Comparison of ENCODE assay signal across 13 mouse cellular contexts in the genomic region with DNA sequence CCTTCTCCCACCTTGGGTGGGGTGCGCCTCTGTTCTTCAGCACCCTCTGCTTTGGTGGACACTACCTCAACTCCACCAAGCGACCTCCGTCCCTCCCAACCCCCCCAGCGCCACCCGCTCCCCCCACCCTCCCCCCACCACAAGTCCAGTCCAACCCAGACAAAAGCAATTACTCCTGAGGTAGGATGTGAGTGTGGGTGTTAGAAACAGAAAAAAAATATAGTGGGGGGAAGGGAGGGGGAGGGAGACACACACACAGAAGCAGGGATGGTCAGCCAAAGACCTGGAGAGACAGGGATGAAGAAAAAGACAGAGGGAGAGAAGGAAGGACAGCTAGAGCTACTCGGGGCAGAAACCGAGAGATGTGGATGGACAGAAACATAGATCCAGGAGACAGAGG. TPM values are rescaled to one million over a fixed set of nuclear protein-coding genes. Genes with fewer than 3 reads are reported as not detected.
DNase-seq lines count a peak whose midpoint lies in the region; ATAC-seq and TF ChIP-seq lines count a peak whose summit lies in the region.
"Had no signal": no experiment of that assay in that cellular context is flagged by ENCODE, and none has a peak within 500 bp of the region (broad histone marks: within the 10 kb centered on the region; RNA-seq: fewer than 3 reads in every experiment).

No protein-coding gene starts in this region.

- H3K27me3 ChIP-seq in forebrain, embryonic 12.5 days: peaks cover 48% of the 10 kb centered on the region
- H3K27me3 ChIP-seq in hindbrain, embryonic 16.5 days (replicated peaks; ENCODE audit: control insufficient read depth, insufficient read depth, low read length): no peaks in the 10 kb centered on the region
- no peaks in the 10 kb centered on the region for H3K27me3 ChIP-seq in midbrain, embryonic 15.5 days (replicated peaks)
- H3K27me3 ChIP-seq in intestine, postnatal 0 days (replicated peaks; ENCODE audit: control insufficient read depth, insufficient read depth, low read length): peaks cover 7% of the 10 kb centered on the region

- H3K4me3 ChIP-seq in forebrain, embryonic 12.5 days (replicated peaks): no peak overlapping the region
- H3K4me3 ChIP-seq in hindbrain, embryonic 16.5 days (ENCODE audit: low read length): no peak overlapping the region
- H3K4me3 ChIP-seq in midbrain, embryonic 15.5 days: peak overlapping the region; percentile 15; the same call in 1 of the 2 replicates
- no peak overlapping the region for H3K4me3 ChIP-seq in intestine, postnatal 0 days (ENCODE audit: low read depth, low read length)
- H3K4me3 ChIP-seq: heart, embryonic 15.5 days; intestine, embryonic 15.5 days; myocyte; stomach, embryonic 15.5 days had no signal

- ATAC-seq in forebrain, embryonic 12.5 days (ENCODE audit: low FRiP score): no peak
- ATAC-seq in hindbrain, embryonic 16.5 days: no peak
- ATAC-seq in midbrain, embryonic 15.5 days (replicated peaks): no peak
- no peak for ATAC-seq in intestine, postnatal 0 days
- ATAC-seq in megakaryocyte-erythroid progenitor cell, adult 5-6 weeks (replicated peaks; ENCODE audit: low FRiP score, low TSS enrichment, poor library complexity, severe bottlenecking): no peak
- ATAC-seq: intestine, embryonic 15.5 days had no signal

- H3K9ac ChIP-seq in forebrain, embryonic 12.5 days: peak overlapping the region; percentile 22; the same call in 1 of the 2 replicates
- no peak overlapping the region; the same call in 1 of the 2 replicates for H3K9ac ChIP-seq in hindbrain, embryonic 16.5 days (ENCODE audit: low read depth, low read length)
- H3K9ac ChIP-seq in midbrain, embryonic 15.5 days: peak overlapping the region; percentile 15; the same call in 1 of the 2 replicates
- H3K9ac ChIP-seq in intestine, postnatal 0 days (ENCODE audit: low read depth, low read length): no peak overlapping the region
- H3K9ac ChIP-seq: heart, embryonic 15.5 days; intestine, embryonic 15.5 days; stomach, embryonic 15.5 days had no signal

- no peaks in the 10 kb centered on the region for H3K36me3 ChIP-seq in forebrain, embryonic 12.5 days (replicated peaks)
- no peaks in the 10 kb centered on the region for H3K36me3 ChIP-seq in hindbrain, embryonic 16.5 days (ENCODE audit: control insufficient read depth, insufficient read depth, low read length)
- no peaks in the 10 kb centered on the region for H3K36me3 ChIP-seq in midbrain, embryonic 15.5 days (replicated peaks)
- no peaks in the 10 kb centered on the region for H3K36me3 ChIP-seq in intestine, postnatal 0 days (ENCODE audit: control insufficient read depth, insufficient read depth)
- H3K36me3 ChIP-seq: heart, embryonic 15.5 days; intestine, embryonic 15.5 days; stomach, embryonic 15.5 days had no signal

- peaks cover 78% of the 10 kb centered on the region for H3K4me1 ChIP-seq in forebrain, embryonic 12.5 days
- H3K4me1 ChIP-seq in hindbrain, embryonic 16.5 days (ENCODE audit: control insufficient read depth, insufficient read depth, low read depth, low read length): peaks cover 55% of the 10 kb centered on the region
- peaks cover 68% of the 10 kb centered on the region for H3K4me1 ChIP-seq in midbrain, embryonic 15.5 days
- H3K4me1 ChIP-seq in intestine, postnatal 0 days (replicated peaks; ENCODE audit: control insufficient read depth, insufficient read depth, low read length): no peaks in the 10 kb centered on the region; the same call in 1 of the 2 replicates
- H3K4me1 ChIP-seq: heart, embryonic 15.5 days had no signal

- TF ChIP-seq POLR2A in brain, embryonic 14.5 days (IDR thresholded peaks at IDR 0.05; ENCODE audit: borderline replicate concordance, extremely low read depth, insufficient read depth, insufficient read length, poor library complexity, severe bottlenecking): no peak

- H3K4me2 ChIP-seq in forebrain, embryonic 12.5 days: peak overlapping the region; percentile 15
- peak overlapping the region; percentile 18; the same call in 1 of the 2 replicates for H3K4me2 ChIP-seq in hindbrain, embryonic 16.5 days (ENCODE audit: low read length)
- peak overlapping the region; percentile 39 for H3K4me2 ChIP-seq in midbrain, embryonic 15.5 days
- H3K4me2 ChIP-seq in intestine, postnatal 0 days (replicated peaks; ENCODE audit: low read depth): no peak overlapping the region
- H3K4me2 ChIP-seq: heart, embryonic 15.5 days; intestine, embryonic 15.5 days; stomach, embryonic 15.5 days had no signal

- TF ChIP-seq CTCF in brain, embryonic 14.5 days (IDR thresholded peaks at IDR 0.05; ENCODE audit: borderline replicate concordance, extremely low read depth, insufficient read depth, insufficient read length): no peak
- TF ChIP-seq CTCF in intestine, postnatal 0 days (IDR thresholded peaks at IDR 0.05; ENCODE audit: low read depth): no peak

- H3K27ac ChIP-seq in forebrain, embryonic 12.5 days: peak overlapping the region; percentile 85
- peak overlapping the region; percentile 49 for H3K27ac ChIP-seq in hindbrain, embryonic 16.5 days (ENCODE audit: low read depth, low read length)
- H3K27ac ChIP-seq in midbrain, embryonic 15.5 days: peak overlapping the region; percentile 89
- H3K27ac ChIP-seq in intestine, postnatal 0 days (ENCODE audit: low read depth, low read length): no peak overlapping the region
- H3K27ac ChIP-seq: heart, embryonic 15.5 days; intestine, embryonic 15.5 days; stomach, embryonic 15.5 days had no signal

- 36% methylated on average over 6 of the region's 7 CpGs for whole genome bisulfite sequencing in forebrain, embryonic 12.5 days
- WGBS in hindbrain, embryonic 16.5 days: 48% methylated on average over 7 of the region's 7 CpGs
- WGBS in midbrain, embryonic 15.5 days: 48% methylated on average over 7 of the region's 7 CpGs
- 32% methylated on average over 7 of the region's 7 CpGs for WGBS in intestine, postnatal 0 days

- H3K9me3 ChIP-seq in forebrain, embryonic 12.5 days: no peaks in the 10 kb centered on the region
- H3K9me3 ChIP-seq in hindbrain, embryonic 16.5 days (ENCODE audit: control insufficient read depth, low read length): no peaks in the 10 kb centered on the region
- H3K9me3 ChIP-seq in midbrain, embryonic 15.5 days: no peaks in the 10 kb centered on the region
- H3K9me3 ChIP-seq in intestine, postnatal 0 days (ENCODE audit: control insufficient read depth): no peaks in the 10 kb centered on the region
- H3K9me3 ChIP-seq: heart, embryonic 15.5 days; intestine, embryonic 15.5 days; stomach, embryonic 15.5 days had no signal

- DNase-seq in brain, embryonic 14.5 days (ENCODE audit: low read depth): peak; percentile 65
- DNase-seq in testis, postnatal 10 days (ENCODE audit: low spot score): no peak
- DNase-seq: adrenal gland, postnatal 14 days; left cerebral cortex, postnatal 4 days had no signal

RNA-seq across cellular contexts. Expression of a gene that starts 25.7 kb away (rescaled TPM):
- 44.6 and 57.5 TPM in 2 replicates for polyA plus RNA-seq in brain, embryonic 14.5 days (2012; rRNA removed)
- polyA plus RNA-seq in forebrain, embryonic 12.5 days (2016; fragmentation: Nextera tagmentation; extraction: Ambion mirVana): 22.3 and 28.6 TPM in 2 replicates
- polyA plus RNA-seq in hindbrain, embryonic 16.5 days (2015; fragmentation: Nextera tagmentation; extraction: Ambion mirVana): 19.8 and 28.7 TPM in 2 replicates
- 45.5 and 59.1 TPM in 2 replicates for polyA plus RNA-seq in midbrain, embryonic 15.5 days (2015; fragmentation: Nextera tagmentation; extraction: Ambion mirVana)
- 0.53 and 0.72 TPM in 2 replicates for polyA plus RNA-seq in intestine, postnatal 0 days (2015; fragmentation: Nextera tagmentation; extraction: Ambion mirVana)
- 0.40 and 0.57 TPM in 2 replicates for total RNA-seq in megakaryocyte-erythroid progenitor cell, adult 5-6 weeks (2014; fragmentation: Nextera tagmentation)
- total RNA-seq in megakaryocyte-erythroid progenitor cell, adult 5-6 weeks (2017): 0.91 TPM in 1 of 2 replicates, not detected in the other

Comparison
In these comparisons a context has a peak if more than half of its experiments do, and no peak if none do; other contexts are left out.
1. H3K9ac ChIP-seq: peak in forebrain, embryonic 12.5 days (single experiment) and midbrain, embryonic 15.5 days (single experiment); none in hindbrain, embryonic 16.5 days (single experiment) and intestine, postnatal 0 days (single experiment).
2. RNA of a gene that starts 25.7 kb away (polyA plus RNA-seq): 45.5 to 59.1 TPM in midbrain, embryonic 15.5 days, 44.6 to 57.5 TPM in brain, embryonic 14.5 days, 22.3 to 28.6 TPM in forebrain, embryonic 12.5 days and 19.8 to 28.7 TPM in hindbrain, embryonic 16.5 days; 0.53 to 0.72 TPM in intestine, postnatal 0 days; every median in the first group is over 10 times any median in the second.